Mouse (Mus musculus) CH12.LX (cell line): ENCODE measurements at regions not wholly inside any gene's neighbourhood (a gene's known extent, or its start where the extent isn't known, plus 50 kb on each side); places are given as distances from the start of the nearest gene placed in this dataset.

ENCODE experiments used
- DNase-seq: peaks from one replicate; pipeline ENCODE4 v3.0.0-alpha.2; 2013; ENCODE audit errors: extremely low read depth
- H3K27ac ChIP-seq: 2 replicates; pipeline ENCODE4 v1.5.1; 2012; ENCODE audit warnings: low read depth, mild to moderate bottlenecking, control low read depth, moderate library complexity; ENCODE audit not compliant: insufficient read depth
- H3K27me3 ChIP-seq: replicated peaks from 2 replicates; pipeline ENCODE3; 2012; ENCODE audit warnings: inconsistent platforms
- H3K36me3 ChIP-seq, 2 experiments: replicated peaks in 1 of 2; 2 replicates each; pipeline versions ENCODE3 to v1.6.1; 2012; ENCODE audit warnings: inconsistent platforms in 1 of 2, low read length in 1 of 2, mild to moderate bottlenecking in 1 of 2, mixed read lengths in 1 of 2, moderate library complexity in 1 of 2; ENCODE audit not compliant: control insufficient read depth in 1 of 2, insufficient read depth in 1 of 2
- H3K4me1 ChIP-seq, 2 experiments: 2 replicates each; pipeline ENCODE4 v1.6.1; 2012; ENCODE audit warnings: inconsistent platforms in 1 of 2, moderate library complexity in 1 of 2; ENCODE audit not compliant: insufficient read depth in 2 of 2, control insufficient read depth in 1 of 2
- H3K4me2 ChIP-seq: 2 replicates; pipeline ENCODE4 v1.6.1; 2012; ENCODE audit warnings: low read depth, mild to moderate bottlenecking, control low read depth; ENCODE audit not compliant: poor library complexity, insufficient read depth, severe bottlenecking
- H3K4me3 ChIP-seq, 3 experiments: fragments of 150-350 bp in 1 of 3; sonication (generic) in 1 of 3; replicated peaks in 1 of 3; 2 replicates each; pipeline versions ENCODE3 to v1.5.1; 2011 to 2012; ENCODE audit warnings: low read depth in 2 of 3, low read length in 2 of 3, mild to moderate bottlenecking in 2 of 3, moderate library complexity in 2 of 3, control low read depth in 1 of 3, improper control_type of control experiment in 1 of 3, inconsistent platforms in 1 of 3, mixed read lengths in 1 of 3; ENCODE audit not compliant: poor library complexity in 1 of 3
- H3K79me2 ChIP-seq: replicated peaks from 2 replicates; pipeline ENCODE4 v1.6.1; 2012; ENCODE audit warnings: mild to moderate bottlenecking, moderate library complexity; ENCODE audit not compliant: control insufficient read depth, poor library complexity, insufficient read depth, severe bottlenecking; ENCODE audit errors: extremely low read depth
- H3K9ac ChIP-seq: 2 replicates; pipeline ENCODE4 v1.6.1; 2012; ENCODE audit warnings: low read depth, mild to moderate bottlenecking, control low read depth, moderate library complexity; ENCODE audit not compliant: insufficient read depth
- H3K9me3 ChIP-seq: replicated peaks from 2 replicates; pipeline ENCODE3; 2012; ENCODE audit warnings: low read length, inconsistent platforms, mixed read lengths
- BHLHE40 ChIP-seq: IDR thresholded peaks from 2 replicates; pipeline ENCODE4 v1.6.1; 2011; ENCODE audit warnings: mild to moderate bottlenecking, low read depth, low read length, improper control_type of control experiment
- CHD2 ChIP-seq: IDR thresholded peaks from 2 replicates; pipeline ENCODE4 v1.6.1; 2011; ENCODE audit warnings: low read length, improper control_type of control experiment
- CTCF ChIP-seq, 2 experiments: IDR thresholded peaks in 1 of 2; conservative IDR thresholded peaks in 1 of 2; 2 replicates each; pipeline ENCODE4 v1.5.1; 2011 to 2012; ENCODE audit warnings: low read depth in 2 of 2, low read length in 2 of 2, improper control_type of control experiment in 1 of 2, inconsistent platforms in 1 of 2, mild to moderate bottlenecking in 1 of 2, moderate library complexity in 1 of 2
- ETS1 ChIP-seq: conservative IDR thresholded peaks from 2 replicates; pipeline ENCODE4 v1.6.1; 2012; ENCODE audit warnings: low read depth, mild to moderate bottlenecking, inconsistent platforms, low read length, improper control_type of control experiment, moderate library complexity
- IRF4 ChIP-seq: IDR thresholded peaks from 2 replicates; pipeline ENCODE4 v1.6.1; 2014; ENCODE audit warnings: low read depth, mild to moderate bottlenecking, inconsistent platforms, low read length, improper control_type of control experiment
- JUN ChIP-seq: IDR thresholded peaks from 2 replicates; pipeline ENCODE4 v1.6.1; 2011; ENCODE audit warnings: low read depth, mild to moderate bottlenecking, low read length, improper control_type of control experiment, moderate library complexity; ENCODE audit not compliant: insufficient read depth
- MAX ChIP-seq: IDR thresholded peaks from 2 replicates; pipeline ENCODE4 v1.6.1; 2011; ENCODE audit warnings: low read length, improper control_type of control experiment
- MAZ ChIP-seq: IDR thresholded peaks from 2 replicates; pipeline ENCODE4 v1.6.1; 2012; ENCODE audit warnings: low read depth, mild to moderate bottlenecking, inconsistent platforms, low read length, improper control_type of control experiment, moderate library complexity
- MEF2A ChIP-seq: IDR thresholded peaks from 2 replicates; pipeline ENCODE4 v1.6.1; 2014; ENCODE audit warnings: low read depth, mild to moderate bottlenecking, inconsistent platforms, low read length, improper control_type of control experiment, borderline replicate concordance
- NELFE ChIP-seq: IDR thresholded peaks from 2 replicates; pipeline ENCODE4 v1.6.1; 2011; ENCODE audit warnings: low read depth, low read length, improper control_type of control experiment
- PAX5 ChIP-seq: IDR thresholded peaks from 2 replicates; pipeline ENCODE4 v1.6.1; 2012; ENCODE audit warnings: low read length, inconsistent platforms, mixed read lengths
- POLR2A ChIP-seq: IDR thresholded peaks from 2 replicates; pipeline ENCODE4 v1.6.1; 2011; ENCODE audit warnings: low read depth, mild to moderate bottlenecking, improper control_type of control experiment, low read length
- POLR2AphosphoS2 ChIP-seq: IDR thresholded peaks from 2 replicates; pipeline ENCODE4 v1.6.1; 2011; ENCODE audit warnings: low read depth, low read length, improper control_type of control experiment
- RAD21 ChIP-seq: IDR thresholded peaks from 2 replicates; pipeline ENCODE4 v1.6.1; 2011; ENCODE audit warnings: low read depth, mild to moderate bottlenecking, low read length, improper control_type of control experiment, moderate library complexity
- RCOR1 ChIP-seq: conservative IDR thresholded peaks from 2 replicates; pipeline ENCODE4 v1.6.1; 2012; ENCODE audit warnings: low read depth, mild to moderate bottlenecking, inconsistent platforms, low read length, improper control_type of control experiment
- SMC3 ChIP-seq: IDR thresholded peaks from 2 replicates; pipeline ENCODE4 v1.6.1; 2011; ENCODE audit warnings: low read depth, low read length, improper control_type of control experiment
- TCF12 ChIP-seq: IDR thresholded peaks from 2 replicates; pipeline ENCODE4 v1.6.1; 2014; ENCODE audit warnings: low read depth, mild to moderate bottlenecking, inconsistent platforms, low read length, improper control_type of control experiment
- UBTF ChIP-seq: IDR thresholded peaks from 2 replicates; pipeline ENCODE4 v1.6.1; 2012; ENCODE audit warnings: low read depth, mild to moderate bottlenecking, inconsistent platforms, low read length, improper control_type of control experiment, moderate library complexity
- USF2 ChIP-seq: conservative IDR thresholded peaks from 2 replicates; pipeline ENCODE4 v1.6.1; 2011; ENCODE audit warnings: low read depth, low read length, improper control_type of control experiment
- ZC3H11A ChIP-seq: IDR thresholded peaks from 2 replicates; pipeline ENCODE4 v1.6.1; 2012; ENCODE audit warnings: low read depth, mild to moderate bottlenecking, inconsistent platforms, low read length, improper control_type of control experiment
- ZKSCAN1 ChIP-seq: IDR thresholded peaks from 2 replicates; pipeline ENCODE4 v1.6.1; 2012; ENCODE audit warnings: low read depth, inconsistent platforms, low read length, improper control_type of control experiment, borderline replicate concordance
- ZMIZ1 ChIP-seq: IDR thresholded peaks from 2 replicates; pipeline ENCODE4 v1.6.1; 2012; ENCODE audit warnings: low read depth, mild to moderate bottlenecking, inconsistent platforms, low read length, improper control_type of control experiment
- ZNF384 ChIP-seq: IDR thresholded peaks from 2 replicates; pipeline ENCODE4 v1.6.1; 2012; ENCODE audit warnings: low read depth, low read length, improper control_type of control experiment, inconsistent platforms
- dilution Hi-C: fragments of 300-500 bp; cut with MboI; formaldehyde crosslinking; loops from 2 replicates; pipeline ENCODE4 v1.14.3; 2020; ENCODE audit warnings: low sequenced_read_pairs; ENCODE audit not compliant: extremely low pct_unique_long_range_greater_than_20kb, extremely low pct_ligation_motif_present
- in situ Hi-C: fragments of 300-500 bp; cut with MboI; formaldehyde crosslinking; loops from 3 replicates; pipeline ENCODE4 v1.14.3; 2019; ENCODE audit warnings: low sequenced_read_pairs, low pct_ligation_motif_present, low pct_unique_long_range_greater_than_20kb, mixed read lengths

DNA sequence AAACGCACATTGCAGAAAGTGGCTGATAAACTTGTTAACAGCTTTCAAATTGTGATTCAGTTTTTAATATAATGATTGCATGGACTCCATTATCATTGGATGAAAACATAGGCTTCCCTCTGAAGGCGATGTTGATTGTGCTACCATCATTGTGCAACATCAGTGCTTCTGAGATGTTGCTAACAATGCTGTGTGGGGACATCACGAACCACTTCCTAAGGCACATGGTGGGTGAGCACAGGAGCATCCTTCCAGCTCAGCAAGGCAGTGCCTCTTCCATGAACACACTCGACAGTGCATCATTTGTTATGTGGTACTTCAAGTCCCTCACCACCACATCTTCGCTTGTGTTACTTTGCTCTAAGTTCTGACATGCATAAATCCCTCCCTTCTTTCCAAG, 84.9 kb upstream of the Pik3r1 start:
- Histone ChIP-seq H3K4me2 (no peak overlapping the region), H3K36me3 (no peaks in the 10 kb centered on the region), H3K9ac (no peak overlapping the region), H3K9me3 (no peaks in the 10 kb centered on the region), H3K27me3 (no peaks in the 10 kb centered on the region), H3K79me2 (no peaks in the 10 kb centered on the region), H3K4me1 (no peaks in the 10 kb centered on the region), H3K27ac (no peak overlapping the region), H3K4me3 (no peak overlapping the region)
- TF ChIP-seq TCF12 (no peak), ZC3H11A (no peak), NELFE (no peak), POLR2A (no peak), IRF4 (no peak), PAX5 (no peak), BHLHE40 (no peak), UBTF (no peak), ZKSCAN1 (no peak), ETS1 (no peak), SMC3 (no peak), JUN (no peak), RAD21 (no peak), CHD2 (no peak)
- in situ Hi-C loops (no loop called here), dilution Hi-C loops (no loop called here)
- DNase-seq: no peak

GRCm38 (mm10) chr13:101855141-101855540, 87.1 kb upstream of the Pik3r1 start:
- in situ Hi-C loops: no loop called here
- Histone ChIP-seq H3K9me3 (no peaks in the 10 kb centered on the region), H3K79me2 (no peaks in the 10 kb centered on the region), H3K4me1 (peaks cover 0 to 4% of the 10 kb centered on the region in 2 experiments; a peak in 1 of 4 replicates), H3K36me3 (no peaks in the 10 kb centered on the region), H3K4me3 (no peak overlapping the region), H3K4me2 (no peak overlapping the region), H3K27me3 (no peaks in the 10 kb centered on the region), H3K9ac (no peak overlapping the region), H3K27ac (no peak overlapping the region)
- TF ChIP-seq USF2 (no peak), MAX (no peak), UBTF (no peak)
- dilution Hi-C loops: no loop called here
- no peak for DNase-seq

- Histone ChIP-seq H3K9ac (no peak overlapping the region), H3K27me3 (no peaks in the 10 kb centered on the region), H3K27ac (no peak overlapping the region), H3K9me3 (no peaks in the 10 kb centered on the region), H3K4me2 (no peak overlapping the region), H3K79me2 (no peaks in the 10 kb centered on the region), H3K36me3 (no peaks in the 10 kb centered on the region), H3K4me3 (no peak overlapping the region), H3K4me1 (peaks cover 0 to 9% of the 10 kb centered on the region in 2 experiments; a peak in 2 of 4 replicates)
- in situ Hi-C loops: no loop called here
- no peak for DNase-seq
- TF ChIP-seq MAZ: no peak
- TF ChIP-seq USF2: no peak
- no peak for TF ChIP-seq POLR2AphosphoS2
- TF ChIP-seq ZMIZ1: no peak
- TF ChIP-seq ETS1: no peak
- no peak for TF ChIP-seq ZNF384
- TF ChIP-seq RCOR1: no peak
- TF ChIP-seq MEF2A: no peak
- TF ChIP-seq CTCF (conservative IDR thresholded peaks at IDR 0.05 in 1 of 2, IDR thresholded peaks at IDR 0.05 in 1 of 2; ENCODE audit: low read depth in 2 of 2, low read length in 2 of 2): no peak
- TF ChIP-seq JUN: no peak
- no peak for TF ChIP-seq ZKSCAN1
- dilution Hi-C loops: no loop called here
Observed at GRCm38 (mm10) chr13:101860704-101861103, 92.7 kb upstream of the Pik3r1 start.
